Mouse (Mus musculus) kidney, adult 2 months (tissue): ENCODE data around the gene Mt2. TPM values are rescaled to one million over a fixed set of nuclear protein-coding genes. Genes with fewer than 3 reads are reported as not detected.
"Not testable (repeated sequence)": the region's sequence is repeated elsewhere in the genome, so short reads cannot be mapped to it uniquely, and the experiment has no call there.

Source experiments
- DNase-seq: peaks from one replicate; pipeline ENCODE4 v3.0.0; 2021
- H3K27ac ChIP-seq: fragments of 200-500 bp; 2 replicates; pipeline ENCODE4 v1.5.1; 2012; ENCODE audit warnings: low read depth, low read length, control low read depth, inconsistent platforms; ENCODE audit not compliant: insufficient read depth
- H3K27me3 ChIP-seq: fragments of 200-500 bp; replicated peaks from 2 replicates; pipeline ENCODE4 v1.6.1; 2012; ENCODE audit warnings: mild to moderate bottlenecking, moderate library complexity, low read length, inconsistent platforms; ENCODE audit not compliant: control insufficient read depth, insufficient read depth
- H3K36me3 ChIP-seq: fragments of 200-500 bp; 2 replicates; pipeline ENCODE4 v1.6.1; 2012; ENCODE audit warnings: mild to moderate bottlenecking, moderate library complexity, low read length, inconsistent platforms; ENCODE audit not compliant: control insufficient read depth, insufficient read depth
- H3K4me1 ChIP-seq: fragments of 200-500 bp; 2 replicates; pipeline ENCODE4 v1.6.1; 2011; ENCODE audit warnings: low read length; ENCODE audit not compliant: control insufficient read depth, insufficient read depth
- H3K4me3 ChIP-seq: fragments of 200-500 bp; 2 replicates; pipeline ENCODE4 v1.5.1; 2011; ENCODE audit warnings: mild to moderate bottlenecking, low read depth, low read length, control low read depth; ENCODE audit not compliant: insufficient read depth
- CTCF ChIP-seq: fragments of 200-500 bp; conservative IDR thresholded peaks from 2 replicates; pipeline ENCODE4 v1.5.1; 2011; ENCODE audit warnings: low read depth, mild to moderate bottlenecking, control low read depth, low read length, moderate library complexity, mixed read lengths; ENCODE audit not compliant: insufficient read depth, insufficient read length
- POLR2A ChIP-seq: fragments of 200-500 bp; IDR thresholded peaks from one replicate; pipeline ENCODE4 v1.6.1; 2011; ENCODE audit warnings: low read depth, low read length, control low read depth
- WGBS: fragments of 180-500 bp; shearing (Covaris S2); methylation state at CpG from one replicate; pipeline ENCODE4 v1.1.7; 2018; 5-methylcytosine and 5-hydroxymethylcytosine counted together
- polyA plus RNA-seq: library from polyadenylated mRNA; depleted of rRNA; stranded (reverse); fragments of >200 nt; gene quantifications from 2 replicates; pipeline ENCODE4 v1.2.3, GENCODE M21; 2012; rRNA removed

Mt2 gene
- polyA plus RNA-seq, result 57.6 and 80.2 TPM in 2 replicates

GRCm38 (mm10) chr8:94172075-94172808 is at the start of gene Mt2:
Mt2 (plus strand) TSS chr8:94172664.
- DNase-seq, result peak; percentile 71
- Histone ChIP-seq H3K36me3 (no peaks in the 10 kb centered on the region), H3K27me3 (no peaks in the 10 kb centered on the region), H3K27ac (peak within 1 kb of the TSS; percentile 34), H3K4me3 (peak within 1 kb of the TSS; percentile 39), H3K4me1 (no peaks in the 10 kb centered on the region)
- no peak for TF ChIP-seq CTCF
- peak; percentile 43 for TF ChIP-seq POLR2A
- WGBS, result under 1% methylated on average over 56 of the region's 56 CpGs

- 32% methylated on average over 8 of the region's 8 CpGs for WGBS
Measured at GRCm38 (mm10) chr8:94122711-94123468, 49.6 kb upstream of the Mt2 start.

DNA sequence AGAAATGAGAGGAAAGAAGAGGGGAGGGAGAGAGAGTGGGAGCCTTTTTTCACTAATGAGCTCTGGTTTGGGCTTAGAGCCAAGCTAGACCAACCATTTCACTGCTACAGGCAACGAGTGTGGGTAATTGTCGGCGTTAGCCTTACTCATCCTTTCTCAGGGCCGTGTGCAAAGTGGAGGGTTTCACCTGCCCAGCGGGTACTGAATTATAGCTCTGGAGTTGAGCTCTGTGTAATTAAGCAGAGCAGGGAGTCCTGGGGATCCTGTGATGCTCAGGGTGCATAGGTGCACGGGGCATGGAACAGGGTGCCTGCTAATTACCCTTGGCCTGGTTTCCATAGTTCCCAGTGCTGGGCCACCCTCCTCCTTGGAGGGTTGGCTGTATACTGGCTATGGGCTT is 44.8 kb upstream of the Mt2 start:
- no peak for DNase-seq
- TF ChIP-seq CTCF (no peak), POLR2A (no peak)
- Histone ChIP-seq H3K27ac (no peak overlapping the region), H3K4me1 (no peaks in the 10 kb centered on the region), H3K4me3 (no peak overlapping the region), H3K27me3 (no peaks in the 10 kb centered on the region), H3K36me3 (no peaks in the 10 kb centered on the region)
- 41% methylated on average over 6 of the region's 6 CpGs for WGBS

More at GRCm38 (mm10) chr8:94122711-94123468, 49.6 kb upstream of the Mt2 start:
- no peaks in the 10 kb centered on the region; the same call in 1 of the 2 replicates for H3K27me3 ChIP-seq
- DNase-seq, result no peak
- H3K36me3 ChIP-seq, result no peaks in the 10 kb centered on the region
- H3K27ac ChIP-seq, result no peak overlapping the region
- no peaks in the 10 kb centered on the region for H3K4me1 ChIP-seq
- no peak for TF ChIP-seq POLR2A
- no peak for TF ChIP-seq CTCF
- H3K4me3 ChIP-seq, result no peak overlapping the region

DNA sequence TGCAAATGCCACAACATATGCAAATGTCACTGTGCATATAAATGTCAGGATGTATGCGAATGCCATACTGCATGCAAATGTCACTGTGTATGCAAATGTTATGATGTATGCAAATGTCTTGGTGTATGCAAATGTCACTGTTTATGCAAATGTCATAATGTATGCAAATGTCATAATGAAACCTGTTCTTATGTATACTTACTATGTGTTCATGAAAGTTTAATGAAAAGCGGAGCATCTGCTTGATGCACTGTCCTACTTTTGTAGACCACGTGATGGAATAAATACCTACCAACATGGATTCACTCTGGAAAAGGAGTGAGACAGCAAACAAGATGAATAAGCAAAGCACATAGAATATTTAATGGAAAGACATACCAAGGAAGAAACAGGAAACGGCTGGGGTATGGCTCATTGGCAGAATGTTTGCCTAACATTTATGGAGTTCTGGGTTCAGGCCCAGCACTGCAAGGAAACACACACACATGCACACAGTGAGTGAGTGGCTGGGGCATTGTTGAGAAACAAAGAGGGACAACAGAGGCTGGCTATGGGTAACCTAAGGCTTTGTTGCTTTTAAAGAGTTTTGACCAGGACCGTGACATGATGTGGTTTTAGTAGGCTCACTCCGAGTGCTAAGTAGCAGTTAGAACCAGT is 43.2 kb upstream of the Mt2 start:
- WGBS, result 91% methylated on average over 6 of the region's 6 CpGs
- no peak overlapping the region for H3K4me3 ChIP-seq

GRCm38 (mm10) chr8:94130126-94130525 is 42.3 kb upstream of the Mt2 start:
- H3K36me3 ChIP-seq, result no peaks in the 10 kb centered on the region
- DNase-seq, result no peak
- TF ChIP-seq POLR2A (no peak), CTCF (no peak)
- H3K27me3 ChIP-seq, result no peaks in the 10 kb centered on the region
- WGBS, result 77% methylated on average over 4 of the region's 4 CpGs
- no peaks in the 10 kb centered on the region for H3K4me1 ChIP-seq
- no peak overlapping the region for H3K4me3 ChIP-seq
- no peak overlapping the region for H3K27ac ChIP-seq

More for the DNA sequence above, 43.2 kb upstream of the Mt2 start:
- Histone ChIP-seq H3K27me3 (no peaks in the 10 kb centered on the region), H3K27ac (no peak overlapping the region), H3K4me1 (no peaks in the 10 kb centered on the region), H3K36me3 (no peaks in the 10 kb centered on the region)
- no peak for TF ChIP-seq POLR2A
- no peak for TF ChIP-seq CTCF
- no peak for DNase-seq

GRCm38 (mm10) chr8:94132096-94132495 is 40.4 kb upstream of the Mt2 start:
- DNase-seq, result no peak
- no peaks in the 10 kb centered on the region for H3K36me3 ChIP-seq
- no peak overlapping the region for H3K27ac ChIP-seq
- H3K4me1 ChIP-seq, result no peaks in the 10 kb centered on the region
- 72% methylated on average over 5 of the region's 5 CpGs for WGBS
- H3K4me3 ChIP-seq, result no peak overlapping the region
- no peaks in the 10 kb centered on the region for H3K27me3 ChIP-seq
- TF ChIP-seq POLR2A, result no peak
- TF ChIP-seq CTCF, result no peak

DNA sequence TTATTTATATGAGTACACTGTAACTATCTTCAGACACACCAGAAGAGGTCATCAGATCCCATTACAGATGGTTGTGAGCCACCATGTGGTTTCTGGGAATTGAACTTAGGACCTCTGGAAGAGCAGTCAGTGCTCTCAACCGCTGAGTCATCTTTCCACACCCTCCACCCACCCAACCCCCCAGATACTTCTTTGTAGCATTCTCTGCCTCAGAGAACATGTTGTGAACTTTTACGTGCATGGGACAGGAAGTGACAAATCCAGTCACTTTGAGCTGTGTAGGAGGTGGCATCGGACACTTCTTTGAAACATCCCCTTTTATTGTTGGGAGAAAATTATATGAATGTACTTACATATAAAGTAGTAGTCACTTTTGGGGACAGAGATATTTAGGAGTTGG is 37.9 kb upstream of the Mt2 start:
- H3K4me3 ChIP-seq, H3K27me3 ChIP-seq, DNase-seq, H3K36me3 ChIP-seq, H3K27ac ChIP-seq, H3K4me1 ChIP-seq: not testable (repeated sequence)
- WGBS, result 34% methylated on average over 3 of the region's 3 CpGs
